Mouse (Mus musculus) cerebellum, adult 2 months (tissue): ENCODE measurements around the gene Dcbld2.

Experiments used
- CTCF ChIP-seq: fragments of 200-500 bp; IDR thresholded peaks from 2 replicates; pipeline ENCODE4 v1.5.1; 2011; ENCODE audit warnings: low read depth, mild to moderate bottlenecking, control low read depth, low read length, moderate library complexity, borderline replicate concordance; ENCODE audit not compliant: insufficient read depth
- POLR2A ChIP-seq: fragments of 200-500 bp; IDR thresholded peaks from 2 replicates; pipeline ENCODE4 v1.6.1; 2011; ENCODE audit warnings: low read length, control low read depth, borderline replicate concordance; ENCODE audit not compliant: insufficient read depth

DNA sequence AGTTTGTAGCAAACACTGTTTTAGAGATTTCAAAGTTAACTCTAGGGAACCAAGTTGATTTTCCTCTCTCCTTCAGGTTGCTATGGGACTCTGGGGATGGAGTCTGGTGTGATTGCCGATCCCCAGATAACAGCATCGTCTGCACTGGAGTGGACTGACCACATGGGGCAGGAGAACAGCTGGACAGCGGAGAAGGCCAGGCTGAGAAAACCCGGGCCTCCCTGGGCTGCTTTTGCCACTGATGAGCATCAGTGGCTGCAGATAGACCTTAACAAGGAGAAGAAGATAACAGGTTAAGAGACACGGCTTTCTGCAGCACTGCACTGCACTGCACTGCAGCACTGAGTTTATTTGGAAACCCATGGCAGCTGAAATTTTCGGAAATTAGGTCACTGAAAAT is 42.4 kb downstream of the Dcbld2 start:
- TF ChIP-seq CTCF = no peak
- no peak for TF ChIP-seq POLR2A
